ENCODE assay signal across 8 mouse cellular contexts in the genomic region with DNA sequence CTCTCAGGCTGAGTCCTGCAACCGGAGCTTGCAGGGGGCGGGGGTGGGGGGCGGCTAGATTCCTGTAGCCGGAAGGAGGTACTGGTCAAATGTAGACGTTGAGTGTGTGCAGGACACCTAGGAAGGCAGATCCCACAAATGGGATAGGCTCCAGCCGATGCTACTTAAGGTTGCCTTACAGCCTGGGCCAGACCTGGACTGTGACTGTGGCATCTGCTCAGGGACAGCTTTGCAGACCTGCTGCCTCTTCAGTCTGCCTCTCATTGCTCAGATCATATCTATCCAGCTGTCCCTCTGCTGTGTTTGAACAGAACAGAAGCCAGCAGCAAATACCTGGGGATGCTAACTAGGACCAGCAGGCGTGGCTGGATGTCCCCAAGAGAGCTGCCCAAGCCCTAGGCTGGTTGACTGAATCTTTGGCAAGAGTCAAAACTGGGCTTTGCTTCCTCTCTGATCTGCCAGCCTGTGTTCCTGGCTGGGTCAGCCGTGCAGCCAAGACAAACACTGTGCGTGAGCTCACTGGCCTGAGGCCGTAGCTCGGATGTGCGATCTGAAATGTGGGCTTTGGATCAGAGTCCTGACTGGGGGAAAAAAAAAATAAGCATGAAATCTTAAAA. TPM values are rescaled to one million over a fixed set of nuclear protein-coding genes. Genes with fewer than 3 reads are reported as not detected.
A peak's percentile ranks its signal among the peaks of the same experiment; 100 is the strongest.
DNase-seq lines count a peak whose midpoint lies in the region; ATAC-seq lines count a peak whose summit lies in the region.

No protein-coding gene starts in this region.

- H3K27ac ChIP-seq in kidney, embryonic 14.5 days (ENCODE audit: low read depth, low read length) = peak overlapping the region; percentile 30; the same call in 1 of the 2 replicates
- H3K27ac ChIP-seq in midbrain, embryonic 13.5 days = peak overlapping the region; percentile 46; the same call in 1 of the 2 replicates

- no peak overlapping the region for H3K4me3 ChIP-seq in kidney, embryonic 14.5 days (ENCODE audit: low read length)
- H3K4me3 ChIP-seq in midbrain, embryonic 13.5 days (replicated peaks) = no peak overlapping the region

- no peak overlapping the region for H3K4me2 ChIP-seq in kidney, embryonic 14.5 days (replicated peaks; ENCODE audit: low read depth, low read length)
- no peak overlapping the region for H3K4me2 ChIP-seq in midbrain, embryonic 13.5 days (replicated peaks)

- H3K27me3 ChIP-seq in kidney, embryonic 14.5 days (ENCODE audit: control insufficient read depth, insufficient read depth, low read length) = no peaks in the 10 kb centered on the region
- H3K27me3 ChIP-seq in midbrain, embryonic 13.5 days = no peaks in the 10 kb centered on the region

- no peak overlapping the region for H3K9ac ChIP-seq in kidney, embryonic 14.5 days (ENCODE audit: low read depth, low read length)
- no peak overlapping the region for H3K9ac ChIP-seq in midbrain, embryonic 13.5 days (replicated peaks)

- intact Hi-C loops in left cerebral cortex, postnatal 4 days (cut with DNase I) = no loop called here
- intact Hi-C loops in left cerebral cortex, postnatal 36 days (cut with DNase I) = no loop called here

- H3K36me3 ChIP-seq in kidney, embryonic 14.5 days (ENCODE audit: control insufficient read depth, insufficient read depth, low read length) = no peaks in the 10 kb centered on the region
- no peaks in the 10 kb centered on the region for H3K36me3 ChIP-seq in midbrain, embryonic 13.5 days

- 35% methylated on average over 12 of the region's 12 CpGs for WGBS in kidney, embryonic 14.5 days
- WGBS in midbrain, embryonic 13.5 days = 57% methylated on average over 12 of the region's 12 CpGs

- 0 out of 2 replicates have a peak, but pooled peaks have one; percentile 9 for ATAC-seq in kidney, embryonic 14.5 days (ENCODE audit: low FRiP score, low TSS enrichment)
- ATAC-seq in midbrain, embryonic 13.5 days = no peak
- ATAC-seq in erythroblast, adult 5-6 weeks (replicated peaks; ENCODE audit: low FRiP score, poor library complexity, severe bottlenecking) = no peak

- no peaks in the 10 kb centered on the region for H3K9me3 ChIP-seq in kidney, embryonic 14.5 days (ENCODE audit: control insufficient read depth, low read length)
- no peaks in the 10 kb centered on the region for H3K9me3 ChIP-seq in midbrain, embryonic 13.5 days

- H3K4me1 ChIP-seq in kidney, embryonic 14.5 days (ENCODE audit: control insufficient read depth, insufficient read depth, low read length) = peaks cover 14% of the 10 kb centered on the region
- H3K4me1 ChIP-seq in midbrain, embryonic 13.5 days (replicated peaks) = peaks cover 23% of the 10 kb centered on the region

- DNase-seq in left cerebral cortex, postnatal 4 days = peak; percentile 71
- no peak for DNase-seq in left cerebral cortex, postnatal 36 days (ENCODE audit: low spot score in 2 of 2)
- peak; percentile 81 for DNase-seq in adrenal gland, postnatal 14 days
- DNase-seq in gastrocnemius, adult 18-20 months (ENCODE audit: low spot score) = peak; percentile 58
- DNase-seq in B cell, adult 2 months = no peak

RNA-seq across cellular contexts. Expression of a gene that starts 44.4 kb away (rescaled TPM):
- 10 to 100 TPM; 61.7 to 68.4 TPM for total RNA-seq in left cerebral cortex, postnatal 4 days (2021)
- total RNA-seq in left cerebral cortex, postnatal 36 days (2021) = 10 to 100 TPM; 41.0 to 45.8 TPM
- 18.9 and 20.0 TPM in 2 replicates for total RNA-seq in adrenal gland, postnatal 14 days (2021)
- 10 to 100 TPM; 14.8 to 14.9 TPM for total RNA-seq in gastrocnemius, adult 18-20 months (2021)
- polyA plus RNA-seq in kidney, embryonic 14.5 days (2014; fragmentation: Nextera tagmentation; extraction: Ambion mirVana) = 33.3 and 45.3 TPM in 2 replicates
- 64.0 and 65.7 TPM in 2 replicates for polyA plus RNA-seq in midbrain, embryonic 13.5 days (2015; fragmentation: Nextera tagmentation; extraction: Ambion mirVana)
- 2.1 and 8.5 TPM in 2 replicates for total RNA-seq in erythroblast, adult 5-6 weeks (2015; ENCODE audit: low replicate concordance)
- total RNA-seq in erythroblast, adult 5-6 weeks (2017; ENCODE audit: low replicate concordance) = 1.7 and 2.6 TPM in 2 replicates

Comparison
In these comparisons a context has a peak if more than half of its experiments do, and no peak if none do; other contexts are left out.
1. DNase-seq: peak in left cerebral cortex, postnatal 4 days (single experiment), adrenal gland, postnatal 14 days (single experiment) and gastrocnemius, adult 18-20 months (single experiment); none in left cerebral cortex, postnatal 36 days (0 of 2) and B cell, adult 2 months (0 of 2).